Mouse (Mus musculus): ENCODE data around the gene Cep152. TPM values are rescaled to one million over a fixed set of nuclear protein-coding genes. Genes with fewer than 3 reads are reported as not detected.

The Cep152 gene
- total RNA-seq, 2 experiments from 2014 or later, result 4.8 to 4.9 TPM

GRCm38 (mm10) chr2:125548806-125549578, 75.9 kb downstream of the Cep152 start:
- DNase-seq, result no peak

- DNase-seq, result no peak
These were observed 79.9 kb downstream of the Cep152 start for GRCm38 (mm10) chr2:125544986-125545385.

GRCm38 (mm10) chr2:125543646-125544045, 81.3 kb downstream of the Cep152 start:
- DNase-seq, result no peak

GRCm38 (mm10) chr2:125541451-125541850, 83.5 kb downstream of the Cep152 start:
- no peak for DNase-seq

GRCm38 (mm10) chr2:125540579-125540978, 84.3 kb downstream of the Cep152 start:
- DNase-seq, result no peak

GRCm38 (mm10) chr2:125539640-125540039, 85.3 kb downstream of the Cep152 start:
- no peak for DNase-seq

GRCm38 (mm10) chr2:125530665-125531064, 94.2 kb downstream of the Cep152 start:
- peak; percentile 66 for DNase-seq

- no peak for DNase-seq
These were observed 98.3 kb downstream of the Cep152 start for GRCm38 (mm10) chr2:125526566-125526965.

- no peak for DNase-seq
These were observed 99.4 kb downstream of the Cep152 start for GRCm38 (mm10) chr2:125525484-125525883.

- DNase-seq, result peak; percentile 75
These were observed 108.3 kb downstream of the Cep152 start for GRCm38 (mm10) chr2:125516594-125516993.

GRCm38 (mm10) chr2:125515291-125516057, 109.4 kb downstream of the Cep152 start:
- no peak for DNase-seq

GRCm38 (mm10) chr2:125514391-125514790, 110.5 kb downstream of the Cep152 start:
- DNase-seq, result no peak

Other genes with a start within 250 kb of the Cep152 start
- gene Gm9913, start 120.0 kb downstream of the Cep152 start, total RNA-seq (2021), result under 1 TPM; 0.57 to 0.65 TPM
- gene Fbn1, start 117.1 kb downstream of the Cep152 start, total RNA-seq (2021), result 100 to 1,000 TPM; 223 to 241 TPM
- 100 to 1,000 TPM in 1 of 2 experiments, 10 to 100 TPM in 1; 96.5 to 104 TPM for gene Eid1, start 48.0 kb upstream of the Cep152 start, total RNA-seq (2021)
- 1 to 10 TPM in 1 of 2 experiments, under 1 TPM in 1; 0.74 to 1.0 TPM for gene Shc4, start 99.0 kb upstream of the Cep152 start, total RNA-seq (2021)
- gene Secisbp2l, start 157.8 kb upstream of the Cep152 start, total RNA-seq (2021), result 10 to 100 TPM; 38.1 to 38.6 TPM
- gene Galk2, start 234.0 kb upstream of the Cep152 start, total RNA-seq (2021), result 10 to 100 TPM; 21.4 to 21.7 TPM
- gene Cops2, start 234.0 kb upstream of the Cep152 start, total RNA-seq (2021), result 10 to 100 TPM; 91.2 to 92.3 TPM

Measured in heart, postnatal 4 days (tissue).